Comparison of ENCODE assay signal across 21 mouse cellular contexts in the genomic region with DNA sequence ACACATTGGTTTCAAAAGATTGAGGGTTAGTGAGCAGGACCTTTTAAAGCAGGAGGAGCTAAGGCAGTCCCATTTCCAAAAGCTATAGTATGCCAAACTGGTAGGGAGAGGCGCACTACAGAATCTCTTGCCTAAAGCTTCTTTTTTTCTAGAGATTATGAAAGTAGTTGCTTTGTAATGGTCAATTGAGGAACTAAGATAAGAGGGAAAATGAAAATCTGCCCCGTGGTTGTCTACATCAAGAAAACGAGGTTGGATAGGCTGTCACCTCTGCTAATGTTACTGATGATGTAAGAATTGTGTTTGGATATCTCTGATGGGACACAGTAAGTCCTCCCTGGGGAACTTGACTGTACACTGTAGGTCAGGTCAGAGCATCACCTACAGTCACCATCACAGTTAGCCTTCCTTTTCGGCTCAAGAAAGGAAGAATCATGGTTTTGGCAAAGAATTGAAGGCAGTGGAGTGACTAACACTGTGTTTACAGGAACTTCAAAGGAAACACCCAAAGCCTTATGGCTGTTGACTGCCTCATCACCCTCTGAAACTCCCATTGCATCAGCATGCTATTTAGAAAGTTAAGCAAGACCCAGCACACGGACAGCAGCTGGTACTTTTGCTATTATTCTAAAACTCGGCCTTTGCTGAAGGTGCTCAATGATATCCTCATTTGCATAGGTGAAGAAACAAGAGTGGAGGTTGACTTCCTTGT. TPM values are rescaled to one million over a fixed set of nuclear protein-coding genes. Genes with fewer than 3 reads are reported as not detected.
"Had no signal": no experiment of that assay in that cellular context is flagged by ENCODE, and none has a peak within 500 bp of the region (broad histone marks: within the 10 kb centered on the region; RNA-seq: fewer than 3 reads in every experiment).

No protein-coding gene starts in this region.

- H3K36me3 ChIP-seq: intestine, embryonic 15.5 days; limb, embryonic 13.5 days; midbrain, embryonic 12.5 days; stomach, embryonic 15.5 days had no signal

- DNase-seq: kidney, adult 18-20 months; kidney, postnatal 25 days; left cerebral cortex, postnatal 4 days; lung, adult 18-20 months; lung, postnatal 10 days; lung, postnatal 4 days; right cerebral cortex, postnatal 14 days; thymus, adult 2 months; thymus, postnatal 36 days had no signal

- H3K9ac ChIP-seq: intestine, embryonic 15.5 days; limb, embryonic 13.5 days; liver, embryonic 14.5 days; midbrain, embryonic 12.5 days; stomach, embryonic 15.5 days had no signal

- H3K9me3 ChIP-seq: intestine, embryonic 15.5 days; limb, embryonic 13.5 days; midbrain, embryonic 12.5 days; stomach, embryonic 15.5 days had no signal

- H3K4me2 ChIP-seq: intestine, embryonic 15.5 days; limb, embryonic 13.5 days; midbrain, embryonic 12.5 days; stomach, embryonic 15.5 days had no signal

- ATAC-seq: intestine, embryonic 15.5 days; midbrain, embryonic 16.5 days had no signal

- H3K27me3 ChIP-seq: intestine, embryonic 15.5 days; limb, embryonic 13.5 days; midbrain, embryonic 12.5 days; stomach, embryonic 15.5 days had no signal

- H3K4me1 ChIP-seq: intestine, embryonic 15.5 days; limb, embryonic 13.5 days; midbrain, embryonic 12.5 days; stomach, embryonic 15.5 days had no signal

- H3K27ac ChIP-seq: intestine, embryonic 15.5 days; limb, embryonic 13.5 days; liver, embryonic 14.5 days; midbrain, embryonic 12.5 days; stomach, embryonic 15.5 days had no signal

- H3K4me3 ChIP-seq: intestine, embryonic 15.5 days; limb, embryonic 13.5 days; midbrain, embryonic 12.5 days; stomach, embryonic 15.5 days had no signal

RNA-seq across cellular contexts. Expression of a gene that starts 40.3 kb away (rescaled TPM):
- total RNA-seq: left cerebral cortex, postnatal 10 days; left cerebral cortex, postnatal 4 days; liver, adult 2 months; megakaryocyte-erythroid progenitor cell, adult 5-6 weeks had no signal
- polyA plus RNA-seq: intestine, embryonic 15.5 days; kidney, embryonic 14.5 days; limb, embryonic 13.5 days; liver, adult 2 months; liver, embryonic 14.5 days; midbrain, embryonic 12.5 days; spleen, adult 2 months; stomach, embryonic 15.5 days; testis, adult 2 months; thymus, adult 2 months had no signal
